Mouse (Mus musculus): ENCODE data around the gene Ttll5.
A peak's percentile ranks its signal among the peaks of the same experiment; 100 is the strongest.

Gene Ttll5

GRCm38 (mm10) chr12:86056976-86057375, 232.5 kb downstream of the Ttll5 start:
- no peak for DNase-seq (ENCODE audit: low spot score)

GRCm38 (mm10) chr12:86057516-86057915, 233.1 kb downstream of the Ttll5 start:
- DNase-seq (ENCODE audit: low spot score) = no peak

- DNase-seq (ENCODE audit: low spot score) = no peak
Measured at GRCm38 (mm10) chr12:86059341-86059740, 234.9 kb downstream of the Ttll5 start.

GRCm38 (mm10) chr12:86064796-86065195, 240.3 kb downstream of the Ttll5 start:
- DNase-seq (ENCODE audit: low spot score) = no peak

- no peak for DNase-seq (ENCODE audit: low spot score)
Measured at GRCm38 (mm10) chr12:86071432-86071831, 247.0 kb downstream of the Ttll5 start.

GRCm38 (mm10) chr12:86074681-86075080, 250.2 kb downstream of the Ttll5 start:
- DNase-seq (ENCODE audit: low spot score) = no peak

GRCm38 (mm10) chr12:86075358-86075757, 250.9 kb downstream of the Ttll5 start:
- DNase-seq (ENCODE audit: low spot score) = no peak

- peak; percentile 8 for DNase-seq (ENCODE audit: low spot score)
Measured at GRCm38 (mm10) chr12:86076321-86076901, 252.0 kb downstream of the Ttll5 start.

- peak; percentile 6 for DNase-seq (ENCODE audit: low spot score)
Measured at GRCm38 (mm10) chr12:86077322-86077721, 252.9 kb downstream of the Ttll5 start.

- peak; percentile 8 for DNase-seq (ENCODE audit: low spot score)
Measured at GRCm38 (mm10) chr12:86077736-86078135, 253.3 kb downstream of the Ttll5 start.

GRCm38 (mm10) chr12:86078176-86078552, 253.7 kb downstream of the Ttll5 start:
- DNase-seq (ENCODE audit: low spot score) = no peak

GRCm38 (mm10) chr12:86078553-86079201, 254.2 kb downstream of the Ttll5 start, which contains the start of gene Tgfb3:
TSS of gene Tgfb3 (minus strand) at chr12:86079041.
- DNase-seq (ENCODE audit: low spot score) = peak; percentile 72

GRCm38 (mm10) chr12:86079202-86079667, 254.8 kb downstream of the Ttll5 start:
- peak; percentile 87 for DNase-seq (ENCODE audit: low spot score)

GRCm38 (mm10) chr12:86082481-86083012, 258.1 kb downstream of the Ttll5 start, which contains the start of gene Ift43:
TSS of gene Ift43 (plus strand) at chr12:86082541.
- peak; percentile 89 for DNase-seq (ENCODE audit: low spot score)

- DNase-seq (ENCODE audit: low spot score) = no peak
Measured at GRCm38 (mm10) chr12:86085873-86086272, 261.4 kb downstream of the Ttll5 start.

GRCm38 (mm10) chr12:86086550-86086949, 262.1 kb downstream of the Ttll5 start:
- no peak for DNase-seq (ENCODE audit: low spot score)

GRCm38 (mm10) chr12:86088042-86088441, 263.6 kb downstream of the Ttll5 start:
- DNase-seq (ENCODE audit: low spot score) = no peak

- DNase-seq (ENCODE audit: low spot score) = no peak
Measured at GRCm38 (mm10) chr12:86090764-86091163, 266.3 kb downstream of the Ttll5 start.

GRCm38 (mm10) chr12:86091601-86092132, 267.2 kb downstream of the Ttll5 start:
- no peak for DNase-seq (ENCODE audit: low spot score)

- no peak for DNase-seq (ENCODE audit: low spot score)
Measured at GRCm38 (mm10) chr12:86094075-86094474, 269.6 kb downstream of the Ttll5 start.

GRCm38 (mm10) chr12:86095806-86096205, 271.3 kb downstream of the Ttll5 start:
- DNase-seq (ENCODE audit: low spot score) = no peak

- DNase-seq (ENCODE audit: low spot score) = no peak
Measured at GRCm38 (mm10) chr12:86097781-86098180, 273.3 kb downstream of the Ttll5 start.

GRCm38 (mm10) chr12:86100711-86101110, 276.3 kb downstream of the Ttll5 start:
- DNase-seq (ENCODE audit: low spot score) = no peak

Measured in yolk sac, embryonic 10.5 days (tissue).